Mouse (Mus musculus): ENCODE measurements around the gene Slc20a1. TPM values are rescaled to one million over a fixed set of nuclear protein-coding genes. Genes with fewer than 3 reads are reported as not detected.
A peak's percentile ranks its signal among the peaks of the same experiment; 100 is the strongest.

The Slc20a1 gene
- polyA plus RNA-seq, 1 experiment from 2014 or later, result 10.0 TPM

GRCm38 (mm10) chr2:129236526-129236925 lies 38.0 kb downstream of the Slc20a1 start:
- H3K36me3 ChIP-seq (ENCODE audit: insufficient read depth, low read length), result no peaks in the 10 kb centered on the region

GRCm38 (mm10) chr2:129240726-129241432 lies 42.3 kb downstream of the Slc20a1 start:
- ATAC-seq (no peak), DNase-seq (ENCODE audit: low spot score) (no peak)
- H3K36me3 ChIP-seq (ENCODE audit: insufficient read depth, low read length), result no peaks in the 10 kb centered on the region
- no peak overlapping the region for H3K27ac ChIP-seq (ENCODE audit: low read length)
- 53% methylated on average over 9 of the region's 9 CpGs for WGBS
- H3K4me2 ChIP-seq (replicated peaks; ENCODE audit: low read depth, low read length), result no peak overlapping the region
- TF ChIP-seq CTCF (IDR thresholded peaks at IDR 0.05), result no peak
- TF ChIP-seq EP300 (IDR thresholded peaks at IDR 0.05), result no peak
- H3K9me3 ChIP-seq (ENCODE audit: low read length), result no peaks in the 10 kb centered on the region
- H3K27me3 ChIP-seq (replicated peaks; ENCODE audit: insufficient read depth, low read length), result no peaks in the 10 kb centered on the region
- no peak overlapping the region for H3K4me3 ChIP-seq (ENCODE audit: low read depth, low read length)
- no peaks in the 10 kb centered on the region for H3K4me1 ChIP-seq (ENCODE audit: insufficient read depth, low read depth, low read length)
- H3K9ac ChIP-seq (replicated peaks; ENCODE audit: low read depth), result no peak overlapping the region

More at GRCm38 (mm10) chr2:129236526-129236925, 38.0 kb downstream of the Slc20a1 start:
- TF ChIP-seq EP300 (IDR thresholded peaks at IDR 0.05) (no peak), CTCF (IDR thresholded peaks at IDR 0.05) (no peak)
- WGBS, result 77% methylated on average over 4 of the region's 4 CpGs
- Histone ChIP-seq H3K4me3 (ENCODE audit: low read depth, low read length) (no peak overlapping the region), H3K4me2 (replicated peaks; ENCODE audit: low read depth, low read length) (no peak overlapping the region), H3K27ac (ENCODE audit: low read length) (no peak overlapping the region), H3K9me3 (ENCODE audit: low read length) (no peaks in the 10 kb centered on the region), H3K27me3 (replicated peaks; ENCODE audit: insufficient read depth, low read length) (no peaks in the 10 kb centered on the region), H3K4me1 (ENCODE audit: insufficient read depth, low read depth, low read length) (no peaks in the 10 kb centered on the region), H3K9ac (replicated peaks; ENCODE audit: low read depth) (no peak overlapping the region)
- ATAC-seq (no peak), DNase-seq (ENCODE audit: low spot score) (no peak)

- no peak for DNase-seq (ENCODE audit: low spot score)
- Histone ChIP-seq H3K36me3 (ENCODE audit: insufficient read depth, low read length) (no peaks in the 10 kb centered on the region), H3K4me2 (replicated peaks; ENCODE audit: low read depth, low read length) (no peak overlapping the region), H3K4me3 (ENCODE audit: low read depth, low read length) (no peak overlapping the region), H3K9me3 (ENCODE audit: low read length) (no peaks in the 10 kb centered on the region), H3K9ac (replicated peaks; ENCODE audit: low read depth) (no peak overlapping the region), H3K27ac (ENCODE audit: low read length) (no peak overlapping the region), H3K27me3 (replicated peaks; ENCODE audit: insufficient read depth, low read length) (no peaks in the 10 kb centered on the region), H3K4me1 (ENCODE audit: insufficient read depth, low read depth, low read length) (no peaks in the 10 kb centered on the region)
- WGBS, result 49% methylated on average over 7 of the region's 7 CpGs
- no peak for ATAC-seq
- TF ChIP-seq EP300 (IDR thresholded peaks at IDR 0.05) (no peak), CTCF (IDR thresholded peaks at IDR 0.05) (no peak)
These were observed 43.6 kb downstream of the Slc20a1 start for GRCm38 (mm10) chr2:129241845-129242833.

GRCm38 (mm10) chr2:129243005-129243404 lies 44.4 kb downstream of the Slc20a1 start:
- TF ChIP-seq EP300 (IDR thresholded peaks at IDR 0.05) (no peak), CTCF (IDR thresholded peaks at IDR 0.05) (no peak)
- 66% methylated on average over 4 of the region's 4 CpGs for WGBS
- Histone ChIP-seq H3K4me2 (replicated peaks; ENCODE audit: low read depth, low read length) (no peak overlapping the region), H3K36me3 (ENCODE audit: insufficient read depth, low read length) (no peaks in the 10 kb centered on the region), H3K9ac (replicated peaks; ENCODE audit: low read depth) (no peak overlapping the region), H3K27me3 (replicated peaks; ENCODE audit: insufficient read depth, low read length) (no peaks in the 10 kb centered on the region), H3K9me3 (ENCODE audit: low read length) (no peaks in the 10 kb centered on the region), H3K4me3 (ENCODE audit: low read depth, low read length) (no peak overlapping the region), H3K4me1 (ENCODE audit: insufficient read depth, low read depth, low read length) (no peaks in the 10 kb centered on the region), H3K27ac (ENCODE audit: low read length) (no peak overlapping the region)
- ATAC-seq, result no peak
- no peak for DNase-seq (ENCODE audit: low spot score)

- Histone ChIP-seq H3K4me1 (ENCODE audit: insufficient read depth, low read depth, low read length) (no peaks in the 10 kb centered on the region), H3K36me3 (ENCODE audit: insufficient read depth, low read length) (no peaks in the 10 kb centered on the region), H3K9ac (replicated peaks; ENCODE audit: low read depth) (no peak overlapping the region), H3K4me3 (ENCODE audit: low read depth, low read length) (no peak overlapping the region), H3K27me3 (replicated peaks; ENCODE audit: insufficient read depth, low read length) (no peaks in the 10 kb centered on the region), H3K4me2 (replicated peaks; ENCODE audit: low read depth, low read length) (no peak overlapping the region), H3K9me3 (ENCODE audit: low read length) (no peaks in the 10 kb centered on the region), H3K27ac (ENCODE audit: low read length) (no peak overlapping the region)
- 33% methylated on average over 9 of the region's 9 CpGs for WGBS
- ATAC-seq (peak; percentile 13; the same call in 1 of the 2 replicates), DNase-seq (ENCODE audit: low spot score) (peak; percentile 26)
- no peak for TF ChIP-seq CTCF (IDR thresholded peaks at IDR 0.05)
- no peak for TF ChIP-seq EP300 (IDR thresholded peaks at IDR 0.05)
These were observed 45.2 kb downstream of the Slc20a1 start for GRCm38 (mm10) chr2:129243786-129244185.

- H3K4me2 ChIP-seq (replicated peaks; ENCODE audit: low read depth, low read length), result no peak overlapping the region
- no peaks in the 10 kb centered on the region for H3K36me3 ChIP-seq (ENCODE audit: insufficient read depth, low read length)
- ATAC-seq, result peak; percentile 55
- TF ChIP-seq CTCF (IDR thresholded peaks at IDR 0.05) (no peak; the same call in 1 of the 2 replicates), EP300 (IDR thresholded peaks at IDR 0.05) (no peak)
- no peak overlapping the region for H3K9ac ChIP-seq (replicated peaks; ENCODE audit: low read depth)
- no peaks in the 10 kb centered on the region for H3K4me1 ChIP-seq (ENCODE audit: insufficient read depth, low read depth, low read length)
- no peaks in the 10 kb centered on the region for H3K9me3 ChIP-seq (ENCODE audit: low read length)
- H3K27ac ChIP-seq (ENCODE audit: low read length), result no peak overlapping the region
- peak; percentile 30 for DNase-seq (ENCODE audit: low spot score)
- no peaks in the 10 kb centered on the region for H3K27me3 ChIP-seq (replicated peaks; ENCODE audit: insufficient read depth, low read length)
- H3K4me3 ChIP-seq (ENCODE audit: low read depth, low read length), result no peak overlapping the region
- 64% methylated on average over 20 of the region's 20 CpGs for WGBS
These were observed 46.0 kb downstream of the Slc20a1 start for GRCm38 (mm10) chr2:129244446-129245120.
